ENCODE assay signal across 7 mouse cellular contexts in the genomic region with DNA sequence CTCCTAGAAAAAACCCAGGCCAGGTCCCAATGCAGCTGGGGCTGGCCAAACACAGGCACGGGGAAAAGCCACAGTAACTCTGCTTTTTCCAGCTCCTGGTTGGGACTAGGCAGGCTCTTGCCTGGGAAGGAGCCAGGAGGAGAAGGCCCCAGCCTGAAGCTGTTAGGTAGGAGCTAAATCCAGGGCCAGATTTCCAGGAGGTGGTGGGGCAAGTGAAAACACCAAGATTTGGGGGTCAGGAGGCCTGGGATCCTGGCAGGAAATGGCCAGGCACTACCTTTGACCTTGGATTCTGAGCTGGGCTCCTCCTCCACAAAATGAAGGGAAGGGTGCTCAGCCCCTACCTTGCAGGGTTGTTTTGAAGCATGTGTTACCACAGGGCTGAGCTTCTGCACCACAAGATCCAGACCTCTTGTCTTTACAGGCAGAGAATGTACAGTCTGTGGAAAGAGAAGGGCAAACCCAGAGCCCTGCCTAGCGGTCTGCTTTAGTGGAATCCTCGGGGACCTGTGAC. TPM values are rescaled to one million over a fixed set of nuclear protein-coding genes. Genes with fewer than 3 reads are reported as not detected.
DNase-seq lines count a peak whose midpoint lies in the region; ATAC-seq and TF ChIP-seq lines count a peak whose summit lies in the region.

A gene (minus strand): TSS at position 464 of the 514 bp plus-strand sequence.

- peaks cover 4% of the 10 kb centered on the region; the same call in 1 of the 2 replicates for H3K4me1 ChIP-seq in testis, adult 2 months (ENCODE audit: control insufficient read depth, insufficient read depth, low read length)
- peaks cover 70% of the 10 kb centered on the region for H3K4me1 ChIP-seq in limb, embryonic 12.5 days (replicated peaks)
- H3K4me1 ChIP-seq in stomach, embryonic 16.5 days (ENCODE audit: control insufficient read depth, insufficient read depth, low read length) = peaks cover 68% of the 10 kb centered on the region

- DNase-seq in testis, postnatal 14 days (ENCODE audit: low spot score) = no peak
- DNase-seq in heart, postnatal 10 days = peak; percentile 70 to 71
- no peak for DNase-seq in right cerebral cortex, postnatal 4 days
- no peak for DNase-seq in cerebellum, postnatal 25 days

- ATAC-seq in limb, embryonic 12.5 days (ENCODE audit: insufficient number of reproducible peaks, insufficient read depth, low FRiP score, low TSS enrichment, low read depth) = no peak
- ATAC-seq in stomach, embryonic 16.5 days (ENCODE audit: insufficient read depth, low FRiP score) = no peak

- TF ChIP-seq POLR2A in testis, adult 2 months (IDR thresholded peaks at IDR 0.05; ENCODE audit: control insufficient read depth, low read depth, low read length) = no peak

- H3K4me2 ChIP-seq in limb, embryonic 12.5 days = peak within 1 kb of the TSS; percentile 68
- peak within 1 kb of the TSS; percentile 64 for H3K4me2 ChIP-seq in stomach, embryonic 16.5 days (ENCODE audit: low read depth, low read length)

- no peak for TF ChIP-seq CTCF in testis, adult 2 months (IDR thresholded peaks at IDR 0.05; ENCODE audit: control insufficient read depth, insufficient read depth, insufficient replicate concordance, low read depth, low read length)

- intact Hi-C loops in heart, postnatal 10 days (cut with DNase I) = no loop called here

- no peaks in the 10 kb centered on the region for H3K36me3 ChIP-seq in testis, adult 2 months (ENCODE audit: control insufficient read depth, insufficient read depth, low read length)
- H3K36me3 ChIP-seq in limb, embryonic 12.5 days = no peaks in the 10 kb centered on the region
- H3K36me3 ChIP-seq in stomach, embryonic 16.5 days (ENCODE audit: control insufficient read depth, insufficient read depth, low read length) = no peaks in the 10 kb centered on the region

- no peaks in the 10 kb centered on the region for H3K27me3 ChIP-seq in testis, adult 2 months (ENCODE audit: control insufficient read depth, insufficient read depth, low read length)
- H3K27me3 ChIP-seq in limb, embryonic 12.5 days = peaks cover 4% of the 10 kb centered on the region; the same call in 1 of the 2 replicates
- no peaks in the 10 kb centered on the region for H3K27me3 ChIP-seq in stomach, embryonic 16.5 days (ENCODE audit: control insufficient read depth, insufficient read depth, low read length)

- peak within 1 kb of the TSS; percentile 5; the same call in 1 of the 2 replicates for H3K4me3 ChIP-seq in testis, adult 2 months (ENCODE audit: control insufficient read depth, low read depth, low read length)
- H3K4me3 ChIP-seq in limb, embryonic 12.5 days (replicated peaks) = peak within 1 kb of the TSS; percentile 51
- peak within 1 kb of the TSS; percentile 51 for H3K4me3 ChIP-seq in stomach, embryonic 16.5 days (replicated peaks; ENCODE audit: low read length)

- WGBS in limb, embryonic 12.5 days = 8% methylated on average over 3 of the region's 3 CpGs
- 11% methylated on average over 3 of the region's 3 CpGs for WGBS in stomach, embryonic 16.5 days

- H3K27ac ChIP-seq in testis, adult 2 months (ENCODE audit: control insufficient read depth, insufficient read depth, low read depth, low read length) = peak within 1 kb of the TSS; percentile 8; the same call in 1 of the 2 replicates
- peak within 1 kb of the TSS; percentile 76 for H3K27ac ChIP-seq in limb, embryonic 12.5 days
- H3K27ac ChIP-seq in stomach, embryonic 16.5 days (ENCODE audit: low read length) = peak within 1 kb of the TSS; percentile 58

- H3K9ac ChIP-seq in limb, embryonic 12.5 days (replicated peaks) = peak within 1 kb of the TSS; percentile 72
- H3K9ac ChIP-seq in stomach, embryonic 16.5 days (ENCODE audit: low read length) = peak within 1 kb of the TSS; percentile 74

- no peaks in the 10 kb centered on the region for H3K9me3 ChIP-seq in limb, embryonic 12.5 days
- no peaks in the 10 kb centered on the region for H3K9me3 ChIP-seq in stomach, embryonic 16.5 days (replicated peaks; ENCODE audit: control insufficient read depth, low read length)

RNA-seq across cellular contexts. Expression of the gene that starts here (rescaled TPM):
- polyA plus RNA-seq in testis, adult 2 months (2012; rRNA removed) = 293 and 304 TPM in 2 replicates
- under 1 TPM in 1 of 2 experiments, not detected in 1; 0.32 TPM for total RNA-seq in heart, postnatal 10 days (2021)
- polyA plus RNA-seq in limb, embryonic 12.5 days (2016; fragmentation: Nextera tagmentation; extraction: Ambion mirVana) = 0.52 and 0.53 TPM in 2 replicates
- polyA plus RNA-seq in stomach, embryonic 16.5 days (2015; fragmentation: Nextera tagmentation; extraction: Ambion mirVana) = 1.2 and 1.3 TPM in 2 replicates

Comparison
In these comparisons a context has a peak if more than half of its experiments do, and no peak if none do; other contexts are left out.
1. RNA of the gene that starts here (polyA plus RNA-seq): 293 to 304 TPM in testis, adult 2 months; 1.2 to 1.3 TPM in stomach, embryonic 16.5 days and 0.52 to 0.53 TPM in limb, embryonic 12.5 days; every median in the first group is over 100 times any median in the second.
2. Peak in DNase-seq in heart, postnatal 10 days; RNA of the gene not detected or under 1 TPM.
3. H3K27ac ChIP-seq: peak in every context shown above with its lines; median percentile 76 in limb, embryonic 12.5 days; 58 in stomach, embryonic 16.5 days; 8 in testis, adult 2 months.
4. Peak in every context shown above with its lines, with median percentiles within 50 percentile points of each other: H3K4me3 ChIP-seq.